Mouse (Mus musculus) heart, embryonic 11.5 days (tissue): ENCODE measurements around the gene Ccser1. TPM values are rescaled to one million over a fixed set of nuclear protein-coding genes. Genes with fewer than 3 reads are reported as not detected.

Experiments used
- ATAC-seq: fragments of 200-750 bp; cut with Nextera tagmentation; replicated peaks from 2 replicates; pipeline ENCODE4 v1.8.0; 2017; ENCODE audit warnings: moderate library complexity; ENCODE audit not compliant: insufficient number of reproducible peaks, low FRiP score, low TSS enrichment
- H3K27ac ChIP-seq: fragments of 300-500 bp; sonication (generic); 2 replicates; pipeline ENCODE4 v1.5.1; 2014; ENCODE audit warnings: mild to moderate bottlenecking, low read depth, low read length
- H3K27me3 ChIP-seq: fragments of 300-500 bp; sonication (generic); 2 replicates; pipeline ENCODE4 v1.6.1; 2014; ENCODE audit warnings: mild to moderate bottlenecking, low read length, mixed read lengths; ENCODE audit not compliant: control insufficient read depth, insufficient read depth
- H3K36me3 ChIP-seq: fragments of 300-500 bp; sonication (generic); 2 replicates; pipeline ENCODE4 v1.6.1; 2014; ENCODE audit warnings: mild to moderate bottlenecking, low read length, moderate library complexity, mixed read lengths; ENCODE audit not compliant: control insufficient read depth, insufficient read depth
- H3K4me1 ChIP-seq: fragments of 300-500 bp; sonication (generic); 2 replicates; pipeline ENCODE4 v1.6.1; 2014; ENCODE audit warnings: low read length; ENCODE audit not compliant: control insufficient read depth, insufficient read depth
- H3K4me2 ChIP-seq: fragments of 300-500 bp; sonication (generic); 2 replicates; pipeline ENCODE4 v1.6.1; 2014; ENCODE audit warnings: mild to moderate bottlenecking, moderate library complexity
- H3K4me3 ChIP-seq: fragments of 300-500 bp; sonication (generic); 2 replicates; pipeline ENCODE4 v1.5.1; 2014; ENCODE audit warnings: low read depth, low read length
- H3K9ac ChIP-seq: fragments of 300-500 bp; sonication (generic); 2 replicates; pipeline ENCODE4 v1.6.1; 2014; ENCODE audit warnings: mild to moderate bottlenecking, low read depth, low read length, moderate library complexity
- H3K9me3 ChIP-seq: fragments of 300-500 bp; sonication (generic); replicated peaks from 2 replicates; pipeline ENCODE4 v1.6.1; 2016; ENCODE audit warnings: low read length; ENCODE audit not compliant: control insufficient read depth
- WGBS: fragments of 180-500 bp; shearing (Covaris S2); extraction: QIAGEN DNeasy Blood & Tissue Kit; methylation state at CpG from one replicate; pipeline ENCODE4 v1.1.7; 2014; ENCODE audit not compliant: insufficient replicate concordance; 5-methylcytosine and 5-hydroxymethylcytosine counted together
- polyA plus RNA-seq: library from polyadenylated mRNA; unstranded; fragments of >200 nt; fragmentation: Nextera tagmentation; extraction: Ambion mirVana; gene quantifications from 2 replicates; pipeline ENCODE4 v1.2.1, GENCODE M21; 2014

Ccser1 gene
- polyA plus RNA-seq, 1 experiment from 2014 or later, result 1.6 TPM

DNA sequence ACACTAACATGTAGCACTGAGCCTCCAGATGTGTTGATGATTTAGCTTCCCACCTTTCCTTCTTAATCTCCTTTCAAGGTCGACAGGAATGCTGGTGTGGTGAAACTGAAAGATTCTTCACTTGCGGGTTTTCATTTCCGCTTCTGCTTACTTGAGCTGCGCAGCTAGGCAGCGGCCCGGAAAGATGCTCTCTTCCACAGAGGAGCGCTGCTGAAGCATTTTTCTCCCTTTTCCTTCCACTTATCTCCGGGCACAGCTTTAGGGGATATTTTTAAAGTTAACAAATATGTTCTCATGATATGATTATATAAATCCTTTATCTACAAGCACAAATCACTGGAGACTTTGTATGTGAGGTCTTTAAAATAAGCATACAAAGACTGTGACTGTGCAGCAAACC is 587.0 kb downstream of the Ccser1 start:
- no peak overlapping the region for H3K4me2 ChIP-seq
- no peaks in the 10 kb centered on the region for H3K4me1 ChIP-seq
- no peaks in the 10 kb centered on the region for H3K9me3 ChIP-seq
- 69% methylated on average over 8 of the region's 8 CpGs for WGBS
- H3K4me3 ChIP-seq, result no peak overlapping the region
- no peaks in the 10 kb centered on the region for H3K36me3 ChIP-seq
- H3K27ac ChIP-seq, result no peak overlapping the region
- H3K9ac ChIP-seq, result no peak overlapping the region
- H3K27me3 ChIP-seq, result no peaks in the 10 kb centered on the region
- no peak for ATAC-seq

DNA sequence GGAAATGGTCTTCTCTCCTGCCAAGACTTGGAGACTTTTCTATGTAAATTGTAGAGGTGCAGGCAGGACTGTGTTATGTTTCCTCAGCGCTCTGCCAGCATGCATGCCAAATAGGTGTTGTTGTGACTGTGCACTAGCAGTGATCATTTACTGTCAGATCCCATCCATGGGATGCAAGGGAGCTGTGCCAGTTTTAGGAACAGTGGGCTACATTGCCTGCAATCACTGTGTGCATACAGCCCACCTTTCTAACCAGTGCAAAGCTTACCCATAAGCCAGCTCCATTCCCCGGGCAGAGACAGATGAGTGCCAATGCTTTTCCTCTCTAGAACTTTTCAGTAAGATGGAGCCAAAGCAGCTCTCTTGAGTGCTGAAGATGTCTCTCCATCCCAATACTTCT is 606.6 kb downstream of the Ccser1 start:
- no peaks in the 10 kb centered on the region for H3K4me1 ChIP-seq
- H3K36me3 ChIP-seq, result no peaks in the 10 kb centered on the region
- H3K4me2 ChIP-seq, result no peak overlapping the region
- ATAC-seq, result no peak
- no peaks in the 10 kb centered on the region for H3K9me3 ChIP-seq
- H3K27ac ChIP-seq, result no peak overlapping the region
- WGBS, result 82% methylated on average over 2 of the region's 2 CpGs
- H3K27me3 ChIP-seq, result no peaks in the 10 kb centered on the region
- no peak overlapping the region for H3K9ac ChIP-seq
- H3K4me3 ChIP-seq, result no peak overlapping the region

DNA sequence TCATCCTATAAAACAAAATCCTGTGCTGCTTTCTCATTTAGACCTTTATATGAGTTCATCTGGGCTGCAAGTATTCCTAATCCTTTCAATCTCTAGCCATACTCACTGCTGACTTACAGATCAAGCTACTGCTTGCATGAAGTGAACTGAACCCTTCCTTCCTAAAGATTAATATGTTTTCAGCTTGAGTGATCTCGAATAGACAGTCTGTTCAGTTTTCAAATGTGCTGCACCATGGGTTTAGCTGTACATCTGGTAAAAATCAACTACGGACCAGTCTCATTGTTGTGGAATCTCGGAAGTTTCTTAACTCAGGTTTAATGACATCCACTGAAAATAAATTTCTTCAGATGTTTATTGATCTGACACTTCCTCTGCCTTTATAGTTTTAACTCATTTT is 620.8 kb downstream of the Ccser1 start:
- Histone ChIP-seq H3K9ac (no peak overlapping the region), H3K4me3 (no peak overlapping the region), H3K27ac (no peak overlapping the region), H3K4me1 (no peaks in the 10 kb centered on the region), H3K4me2 (no peak overlapping the region), H3K9me3 (no peaks in the 10 kb centered on the region), H3K36me3 (no peaks in the 10 kb centered on the region), H3K27me3 (no peaks in the 10 kb centered on the region)
- no peak for ATAC-seq
- WGBS, result 76% methylated on average over 3 of the region's 3 CpGs

DNA sequence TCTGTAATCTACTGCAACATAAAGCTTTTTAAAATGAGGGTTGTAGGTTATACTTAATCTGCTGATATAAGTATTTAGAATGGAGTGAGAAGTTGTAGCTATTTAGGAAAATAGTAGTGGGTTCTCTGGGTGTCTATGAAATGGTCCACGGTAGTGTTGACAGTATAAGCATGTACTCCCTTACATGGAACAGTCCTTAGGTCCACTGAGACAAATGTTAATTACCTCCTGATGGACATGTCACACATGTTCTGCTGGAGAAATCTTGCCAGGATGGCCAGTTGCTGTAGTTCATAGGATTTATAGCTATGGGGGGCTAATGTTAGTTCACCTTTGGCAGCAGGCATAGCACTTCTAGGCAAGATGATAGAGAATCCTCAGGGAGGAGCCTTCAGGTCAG is 625.4 kb downstream of the Ccser1 start:
- Histone ChIP-seq H3K4me1 (no peaks in the 10 kb centered on the region), H3K9ac (no peak overlapping the region), H3K36me3 (no peaks in the 10 kb centered on the region), H3K27me3 (no peaks in the 10 kb centered on the region), H3K4me2 (no peak overlapping the region), H3K27ac (no peak overlapping the region), H3K4me3 (no peak overlapping the region), H3K9me3 (no peaks in the 10 kb centered on the region)
- 74% methylated on average over 1 of the region's 1 CpGs for WGBS
- ATAC-seq, result no peak

DNA sequence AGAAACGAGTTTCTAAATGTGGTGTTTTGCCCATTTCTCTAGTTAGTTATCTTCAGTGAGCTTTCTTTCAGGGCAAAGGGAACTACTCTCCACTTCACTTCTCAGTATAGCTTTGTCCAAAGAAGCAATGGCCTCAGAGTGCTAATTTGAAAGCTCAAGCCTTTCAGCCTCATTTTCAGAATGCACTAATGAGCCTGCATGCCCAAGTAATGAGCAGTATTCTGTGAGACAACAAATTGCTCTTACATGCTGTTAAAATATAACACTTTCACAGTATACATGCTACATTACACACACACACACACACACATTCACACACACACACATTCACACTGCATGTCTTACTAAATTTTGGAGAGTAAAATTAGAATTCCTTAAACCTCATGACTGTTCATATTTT is 637.6 kb downstream of the Ccser1 start:
- WGBS, result 59% methylated on average over 1 of the region's 1 CpGs
- no peak overlapping the region for H3K4me3 ChIP-seq
- H3K4me2 ChIP-seq, result no peak overlapping the region

DNA sequence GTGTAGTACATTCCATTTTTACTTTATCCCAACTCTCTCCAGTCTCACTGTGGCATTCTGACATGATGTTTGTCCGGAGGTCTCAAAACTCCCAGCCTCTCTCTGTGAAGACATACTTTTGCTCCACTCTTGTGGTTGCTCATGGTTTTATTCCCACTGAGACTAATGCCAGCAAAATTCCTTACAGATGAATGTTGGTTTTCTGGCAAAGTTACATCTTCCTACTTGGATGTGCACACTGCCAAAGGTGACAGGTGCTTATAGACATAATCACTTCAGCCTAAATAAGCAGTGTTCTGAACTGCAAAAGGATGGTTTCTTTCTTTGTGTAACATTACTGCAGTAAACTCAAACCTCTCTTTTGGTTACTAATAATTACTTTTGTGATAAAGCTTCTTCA is 696.2 kb downstream of the Ccser1 start:
- ATAC-seq, result no peak
- WGBS, result 84% methylated on average over 1 of the region's 1 CpGs
- Histone ChIP-seq H3K9ac (no peak overlapping the region), H3K27me3 (no peaks in the 10 kb centered on the region), H3K4me1 (no peaks in the 10 kb centered on the region), H3K4me3 (no peak overlapping the region), H3K27ac (no peak overlapping the region), H3K9me3 (no peaks in the 10 kb centered on the region), H3K36me3 (no peaks in the 10 kb centered on the region), H3K4me2 (no peak overlapping the region)

More for the DNA sequence above, 637.6 kb downstream of the Ccser1 start:
- ATAC-seq, result no peak
- Histone ChIP-seq H3K9me3 (no peaks in the 10 kb centered on the region), H3K27ac (no peak overlapping the region), H3K27me3 (no peaks in the 10 kb centered on the region), H3K9ac (no peak overlapping the region), H3K36me3 (no peaks in the 10 kb centered on the region), H3K4me1 (no peaks in the 10 kb centered on the region)

DNA sequence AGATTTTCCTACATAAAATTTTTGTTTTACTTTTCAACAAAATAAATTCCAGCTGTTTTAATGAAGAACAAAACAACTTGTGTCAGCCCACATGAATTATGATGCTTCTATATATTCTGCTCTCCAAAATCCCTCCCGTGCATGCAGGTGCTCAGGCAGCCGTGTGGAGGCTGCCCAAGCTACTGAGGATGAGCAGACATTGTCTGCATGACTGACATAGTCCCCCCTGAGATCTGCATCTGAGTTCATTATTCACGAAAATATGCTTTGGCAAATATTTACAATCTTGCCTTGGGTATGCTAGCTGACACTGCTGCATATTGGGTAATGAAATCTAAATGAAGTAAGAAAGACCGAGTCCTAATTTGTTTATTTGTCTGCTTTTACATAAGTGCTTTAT is 718.1 kb downstream of the Ccser1 start:
- Histone ChIP-seq H3K27me3 (no peaks in the 10 kb centered on the region), H3K4me1 (no peaks in the 10 kb centered on the region), H3K27ac (no peak overlapping the region), H3K4me2 (no peak overlapping the region), H3K36me3 (no peaks in the 10 kb centered on the region), H3K9me3 (no peaks in the 10 kb centered on the region), H3K9ac (no peak overlapping the region), H3K4me3 (no peak overlapping the region)
- ATAC-seq, result no peak
- WGBS, result 65% methylated on average over 4 of the region's 4 CpGs

DNA sequence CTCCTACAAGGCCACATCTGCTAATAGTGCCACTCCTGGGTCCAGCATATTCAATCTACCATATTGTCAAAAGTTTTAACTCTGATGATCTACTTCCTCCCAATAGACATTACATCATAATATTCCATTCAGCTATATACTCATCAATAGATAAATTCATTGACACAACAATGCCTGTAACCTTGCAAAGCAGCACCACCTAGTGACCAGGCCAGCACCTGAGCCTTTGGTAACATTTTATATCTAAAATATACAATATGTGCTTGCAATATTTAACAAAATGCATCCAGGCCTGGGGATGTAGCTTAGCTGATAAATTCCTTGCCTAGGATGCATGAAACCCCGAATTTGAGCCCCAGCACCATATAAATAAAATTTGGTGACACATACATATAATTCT is 722.6 kb downstream of the Ccser1 start:
- Histone ChIP-seq H3K9ac (no peak overlapping the region), H3K4me3 (no peak overlapping the region), H3K27me3 (no peaks in the 10 kb centered on the region), H3K27ac (no peak overlapping the region), H3K4me2 (no peak overlapping the region), H3K4me1 (no peaks in the 10 kb centered on the region), H3K9me3 (no peaks in the 10 kb centered on the region), H3K36me3 (no peaks in the 10 kb centered on the region)
- 6% methylated on average over 1 of the region's 1 CpGs for WGBS
- no peak for ATAC-seq

DNA sequence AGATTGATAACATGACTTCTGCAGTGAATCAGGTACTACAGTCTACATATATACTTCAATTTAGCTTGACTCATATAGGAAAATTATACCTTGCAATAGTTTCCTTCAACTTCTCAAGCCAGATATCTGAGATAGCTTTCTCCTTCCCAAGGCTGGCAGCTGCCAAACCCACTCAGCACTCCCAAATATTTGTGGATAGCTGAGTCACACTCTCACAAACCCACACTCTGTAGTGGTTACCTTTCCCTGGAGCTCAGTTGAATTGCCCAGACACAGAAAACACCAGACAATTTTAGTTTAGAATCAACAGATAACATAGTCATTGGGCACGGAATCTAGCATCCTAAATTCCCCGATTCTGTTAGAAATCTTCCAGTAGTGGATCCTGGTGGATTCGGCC is 732.8 kb downstream of the Ccser1 start:
- Histone ChIP-seq H3K27ac (no peak overlapping the region), H3K9me3 (no peaks in the 10 kb centered on the region), H3K36me3 (no peaks in the 10 kb centered on the region), H3K27me3 (no peaks in the 10 kb centered on the region), H3K4me3 (no peak overlapping the region), H3K9ac (no peak overlapping the region), H3K4me1 (no peaks in the 10 kb centered on the region), H3K4me2 (no peak overlapping the region)
- 87% methylated on average over 3 of the region's 3 CpGs for WGBS
- no peak for ATAC-seq
